Mouse (Mus musculus) midbrain, postnatal 0 days (tissue): ENCODE measurements at regions not wholly inside any gene's neighbourhood (a gene's known extent, or its start where the extent isn't known, plus 50 kb on each side); places are given as distances from the start of the nearest gene placed in this dataset.

Source experiments
- ATAC-seq: fragments of 200-750 bp; cut with Nextera tagmentation; 2 replicates; pipeline ENCODE4 v1.8.0; 2017; ENCODE audit warnings: moderate number of reproducible peaks, mild to moderate bottlenecking, moderate TSS enrichment, moderate library complexity; ENCODE audit not compliant: low FRiP score
- DNase-seq: peaks from one replicate; pipeline ENCODE4 v3.0.0-alpha.2; 2015; ENCODE audit warnings: low spot score
- H3K27ac ChIP-seq: fragments of 300-500 bp; sonication (generic); 2 replicates; pipeline ENCODE4 v1.5.1; 2014; ENCODE audit warnings: low read depth, mild to moderate bottlenecking, low read length, mixed read lengths
- H3K27me3 ChIP-seq: fragments of 300-500 bp; sonication (generic); 2 replicates; pipeline ENCODE4 v1.6.1; 2014; ENCODE audit warnings: low read length, control low read depth, mixed read lengths; ENCODE audit not compliant: insufficient read depth
- H3K36me3 ChIP-seq: fragments of 300-500 bp; sonication (generic); 2 replicates; pipeline ENCODE4 v1.6.1; 2014; ENCODE audit warnings: low read length, control low read depth, mixed read lengths; ENCODE audit not compliant: insufficient read depth
- H3K4me1 ChIP-seq: fragments of 300-500 bp; sonication (generic); 2 replicates; pipeline ENCODE4 v1.6.1; 2014; ENCODE audit warnings: mild to moderate bottlenecking, control low read depth, antibody characterized with exemption, low read length, mixed read lengths; ENCODE audit not compliant: insufficient read depth
- H3K4me2 ChIP-seq: fragments of 300-500 bp; sonication (generic); 2 replicates; pipeline ENCODE4 v1.6.1; 2014; ENCODE audit warnings: low read depth, mild to moderate bottlenecking, low read length, mixed read lengths; ENCODE audit not compliant: poor library complexity, severe bottlenecking
- H3K4me3 ChIP-seq: fragments of 300-500 bp; sonication (generic); 2 replicates; pipeline ENCODE4 v1.5.1; 2014; ENCODE audit warnings: low read depth, mild to moderate bottlenecking, low read length, moderate library complexity
- H3K9ac ChIP-seq: fragments of 300-500 bp; sonication (generic); replicated peaks from 2 replicates; pipeline ENCODE4 v1.6.1; 2014; ENCODE audit warnings: mild to moderate bottlenecking, low read length, moderate library complexity, mixed read lengths; ENCODE audit not compliant: poor library complexity, severe bottlenecking
- H3K9me3 ChIP-seq: fragments of 300-500 bp; sonication (generic); 2 replicates; pipeline ENCODE4 v1.6.1; 2016; ENCODE audit warnings: low read length, control low read depth
- CTCF ChIP-seq: IDR thresholded peaks from 2 replicates; pipeline ENCODE4 v1.5.1; 2016; ENCODE audit warnings: antibody characterized with exemption, mild to moderate bottlenecking
- WGBS: fragments of 180-500 bp; shearing (Covaris S2); extraction: QIAGEN DNeasy Blood & Tissue Kit; methylation state at CpG from one replicate; pipeline ENCODE4 v1.1.7; 2014; 5-methylcytosine and 5-hydroxymethylcytosine counted together

- H3K36me3 ChIP-seq = no peaks in the 10 kb centered on the region
- no peak overlapping the region for H3K4me2 ChIP-seq
- no peak for TF ChIP-seq CTCF
- ATAC-seq = no peak
- H3K9ac ChIP-seq = no peak overlapping the region
- no peaks in the 10 kb centered on the region for H3K4me1 ChIP-seq
- no peaks in the 10 kb centered on the region for H3K9me3 ChIP-seq
- no peak overlapping the region for H3K27ac ChIP-seq
- 65% methylated on average over 1 of the region's 1 CpGs for WGBS
- H3K4me3 ChIP-seq = no peak overlapping the region
- no peak for DNase-seq
- no peaks in the 10 kb centered on the region for H3K27me3 ChIP-seq
These were observed 53.5 kb upstream of the Irs2 start for GRCm38 (mm10) chr8:11061711-11062110.

DNA sequence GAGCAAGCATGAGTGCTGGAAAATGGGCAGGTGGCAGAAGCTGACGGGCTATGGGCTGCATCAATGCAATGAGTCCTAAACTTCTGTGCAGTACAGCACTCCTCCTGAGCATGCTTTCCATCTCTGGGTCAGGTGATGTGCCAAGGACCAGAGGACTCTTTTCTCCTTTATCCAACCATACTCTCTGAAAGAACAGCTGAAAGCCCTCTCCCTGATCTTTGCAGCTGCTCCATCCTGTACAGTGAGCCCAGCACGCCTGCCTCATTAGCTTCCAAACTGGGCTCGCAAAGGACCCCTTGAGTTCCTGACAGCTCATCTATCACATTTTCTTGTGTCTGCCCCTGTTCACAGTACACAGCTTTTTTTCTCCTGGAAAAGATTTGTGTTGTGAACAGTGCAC is 52.3 kb upstream of the Irs2 start:
- no peak overlapping the region for H3K4me3 ChIP-seq
- no peak for ATAC-seq
- H3K4me2 ChIP-seq = no peak overlapping the region
- no peaks in the 10 kb centered on the region for H3K4me1 ChIP-seq
- DNase-seq = no peak
- no peaks in the 10 kb centered on the region for H3K36me3 ChIP-seq
- no peak overlapping the region for H3K27ac ChIP-seq
- H3K9ac ChIP-seq = no peak overlapping the region
- H3K27me3 ChIP-seq = no peaks in the 10 kb centered on the region
- TF ChIP-seq CTCF = no peak
- H3K9me3 ChIP-seq = no peaks in the 10 kb centered on the region
- WGBS = 87% methylated on average over 3 of the region's 3 CpGs

DNA sequence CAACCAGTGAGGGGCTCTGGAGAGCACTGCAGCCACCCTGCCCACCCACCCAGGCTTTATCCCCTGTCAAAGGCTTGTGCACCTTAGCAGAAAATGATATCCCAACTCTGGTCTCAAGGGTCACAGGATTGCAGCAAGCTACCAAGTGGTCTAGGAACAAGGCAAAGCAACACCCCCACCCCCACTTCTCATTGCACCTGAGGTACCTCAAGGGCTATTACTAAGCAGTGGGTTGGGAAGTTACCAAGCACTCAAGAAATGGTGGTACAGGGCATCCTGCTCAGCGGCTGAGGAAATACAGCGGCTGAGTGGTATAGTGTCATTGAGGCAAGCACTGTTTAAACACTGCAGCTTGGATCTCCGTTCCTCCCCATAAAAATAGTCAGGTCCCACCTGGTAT is 50.1 kb upstream of the Irs2 start:
- DNase-seq = no peak
- no peak for ATAC-seq
- no peaks in the 10 kb centered on the region for H3K9me3 ChIP-seq
- no peak overlapping the region for H3K4me3 ChIP-seq
- WGBS = 92% methylated on average over 3 of the region's 3 CpGs
- H3K4me1 ChIP-seq = no peaks in the 10 kb centered on the region
- H3K27me3 ChIP-seq = no peaks in the 10 kb centered on the region
- TF ChIP-seq CTCF = no peak
- no peak overlapping the region for H3K4me2 ChIP-seq
- H3K36me3 ChIP-seq = no peaks in the 10 kb centered on the region
- no peak overlapping the region for H3K27ac ChIP-seq
- H3K9ac ChIP-seq = no peak overlapping the region
